Mouse (Mus musculus) kidney, embryonic 14.5 days (tissue): Measurements from ENCODE around the gene Card14. TPM values are rescaled to one million over a fixed set of nuclear protein-coding genes. Genes with fewer than 3 reads are reported as not detected.
A peak's percentile ranks its signal among the peaks of the same experiment; 100 is the strongest.

Source experiments
- ATAC-seq: fragments of 200-750 bp; cut with Nextera tagmentation; 2 replicates; pipeline ENCODE4 v1.8.0; 2017; ENCODE audit warnings: moderate number of reproducible peaks, mild to moderate bottlenecking, moderate TSS enrichment, moderate library complexity; ENCODE audit not compliant: low FRiP score, low TSS enrichment
- H3K27ac ChIP-seq: fragments of 300-500 bp; sonication (generic); 2 replicates; pipeline ENCODE4 v1.5.1; 2014; ENCODE audit warnings: low read depth, mild to moderate bottlenecking, low read length, moderate library complexity, mixed read lengths
- H3K27me3 ChIP-seq: fragments of 300-500 bp; sonication (generic); 2 replicates; pipeline ENCODE4 v1.6.1; 2014; ENCODE audit warnings: mild to moderate bottlenecking, low read length; ENCODE audit not compliant: control insufficient read depth, insufficient read depth
- H3K36me3 ChIP-seq: fragments of 300-500 bp; sonication (generic); 2 replicates; pipeline ENCODE4 v1.6.1; 2014; ENCODE audit warnings: low read length, mixed read lengths; ENCODE audit not compliant: control insufficient read depth, insufficient read depth
- H3K4me1 ChIP-seq: fragments of 300-500 bp; sonication (generic); 2 replicates; pipeline ENCODE4 v1.6.1; 2014; ENCODE audit warnings: low read length, mixed read lengths; ENCODE audit not compliant: control insufficient read depth, insufficient read depth
- H3K4me2 ChIP-seq: fragments of 300-500 bp; sonication (generic); replicated peaks from 2 replicates; pipeline ENCODE4 v1.6.1; 2014; ENCODE audit warnings: low read depth, mild to moderate bottlenecking, low read length
- H3K4me3 ChIP-seq: fragments of 300-500 bp; sonication (generic); 2 replicates; pipeline ENCODE4 v1.5.1; 2014; ENCODE audit warnings: mild to moderate bottlenecking, low read length
- H3K9ac ChIP-seq: fragments of 300-500 bp; sonication (generic); 2 replicates; pipeline ENCODE4 v1.6.1; 2014; ENCODE audit warnings: low read depth, mild to moderate bottlenecking, low read length, moderate library complexity
- H3K9me3 ChIP-seq: fragments of 300-500 bp; sonication (generic); 2 replicates; pipeline ENCODE4 v1.6.1; 2016; ENCODE audit warnings: low read length; ENCODE audit not compliant: control insufficient read depth
- WGBS: fragments of 180-500 bp; shearing (Covaris S2); extraction: QIAGEN DNeasy Blood & Tissue Kit; methylation state at CpG from one replicate; pipeline ENCODE4 v1.1.7; 2014; 5-methylcytosine and 5-hydroxymethylcytosine counted together
- microRNA counts: library from miRNA; unstranded; fragments of <30 nt; microRNA quantifications from one replicate; lab custom pipeline; 2017
- microRNA-seq: library from miRNA; unstranded; fragments of <30 nt; microRNA quantifications from one replicate; pipeline ENCODE4, GENCODE M21; 2016
- polyA plus RNA-seq: library from polyadenylated mRNA; unstranded; fragments of >200 nt; fragmentation: Nextera tagmentation; extraction: Ambion mirVana; gene quantifications from 2 replicates; pipeline ENCODE4 v1.2.1, GENCODE M21; 2014

Card14 gene
- polyA plus RNA-seq, 1 experiment from 2014 or later = 0.16 TPM

DNA sequence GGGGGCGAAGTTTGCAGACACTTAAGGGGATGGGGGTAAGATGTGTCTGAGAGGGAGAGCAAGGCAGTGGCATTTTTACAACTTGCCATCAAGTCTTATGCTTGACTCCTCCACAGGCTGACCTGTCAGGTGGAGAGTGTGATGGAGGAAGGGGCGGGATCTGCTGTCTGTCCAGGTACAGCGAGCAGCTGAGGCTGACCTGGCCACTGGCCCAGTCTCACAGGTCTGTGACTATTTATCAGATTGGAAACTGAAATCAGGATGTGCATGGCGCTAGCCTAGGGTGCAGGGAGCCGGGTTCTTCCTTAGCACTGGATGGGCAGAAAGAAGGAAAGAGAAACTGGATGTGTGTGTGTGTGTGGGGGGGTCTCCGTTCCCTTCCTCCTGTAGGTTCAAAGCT lies 86.6 kb downstream of the Card14 start:
- ATAC-seq = no peak
- Histone ChIP-seq H3K36me3 (no peaks in the 10 kb centered on the region), H3K9me3 (no peaks in the 10 kb centered on the region), H3K27ac (no peak overlapping the region), H3K27me3 (peaks cover 15% of the 10 kb centered on the region), H3K9ac (peak overlapping the region; percentile 7; the same call in 1 of the 2 replicates), H3K4me1 (peaks cover 7% of the 10 kb centered on the region), H3K4me2 (peak overlapping the region; percentile 88), H3K4me3 (peak overlapping the region; percentile 57; the same call in 1 of the 2 replicates)
- WGBS = 38% methylated on average over 6 of the region's 6 CpGs

MicroRNA genes within 50 kb of the gene (microRNA counts, 519-probe panel; counts per million panel counts)
- not detected for microRNA mmu-miR-1932 (lab: Ali Mortazavi, UCI)

Small RNA genes within 50 kb of the gene (microRNA-seq; reads per million reads assigned to microRNA genes)
- not detected for gene Mir1932

Other genes with a start within 250 kb of the Card14 start
- 4.9 and 8.3 TPM in 2 replicates for gene Cbx4, start 221.5 kb upstream of the Card14 start, polyA plus RNA-seq
- gene Tbc1d16, start 79.3 kb upstream of the Card14 start, polyA plus RNA-seq = 7.3 and 13.0 TPM in 2 replicates
- 5.6 and 6.4 TPM in 2 replicates for gene Ccdc40, start 79.2 kb upstream of the Card14 start, polyA plus RNA-seq
- 21.4 and 37.2 TPM in 2 replicates for gene Gaa, start 39.9 kb upstream of the Card14 start, polyA plus RNA-seq
- gene Eif4a3, start 7.7 kb upstream of the Card14 start, polyA plus RNA-seq = 362 and 419 TPM in 2 replicates
- 7.1 and 7.9 TPM in 2 replicates for gene Sgsh, start 47.8 kb downstream of the Card14 start, polyA plus RNA-seq
- 5.9 and 8.2 TPM in 2 replicates for gene Slc26a11, start 47.8 kb downstream of the Card14 start, polyA plus RNA-seq
- 7.4 and 9.5 TPM in 2 replicates for gene Rnf213, start 85.3 kb downstream of the Card14 start, polyA plus RNA-seq
- 14.6 and 18.4 TPM in 2 replicates for gene Endov, start 183.6 kb downstream of the Card14 start, polyA plus RNA-seq
- 0.40 and 0.53 TPM in 2 replicates for gene Nptx1, start 240.0 kb downstream of the Card14 start, polyA plus RNA-seq